Mouse (Mus musculus): ENCODE results near the gene Gm10401. TPM values are rescaled to one million over a fixed set of nuclear protein-coding genes. Genes with fewer than 3 reads are reported as not detected.
"Not testable (repeated sequence)": the region's sequence is repeated elsewhere in the genome, so short reads cannot be mapped to it uniquely, and the experiment has no call there.

Gene Gm10401
- polyA plus RNA-seq, 1 experiment: not detected

- Histone ChIP-seq H3K27me3 (ENCODE audit: control insufficient read depth, insufficient read depth, low read length) (no peaks in the 10 kb centered on the region), H3K27ac (ENCODE audit: control insufficient read depth, insufficient read depth, low read depth, low read length) (no peak overlapping the region), H3K4me3 (ENCODE audit: control insufficient read depth, low read depth, low read length) (no peak overlapping the region), H3K36me3 (ENCODE audit: control insufficient read depth, insufficient read depth, low read length) (peaks cover 6% of the 10 kb centered on the region), H3K4me1 (ENCODE audit: control insufficient read depth, insufficient read depth, low read length) (no peaks in the 10 kb centered on the region)
- TF ChIP-seq POLR2A (IDR thresholded peaks at IDR 0.05; ENCODE audit: control insufficient read depth, low read depth, low read length) (no peak), CTCF (IDR thresholded peaks at IDR 0.05; ENCODE audit: control insufficient read depth, insufficient read depth, insufficient replicate concordance, low read depth, low read length) (no peak)
These were observed 16.5 kb downstream of the Gm10401 start for GRCm38 (mm10) chr5:115081636-115082035.

GRCm38 (mm10) chr5:115076144-115076901, 21.8 kb downstream of the Gm10401 start:
- H3K27ac ChIP-seq (ENCODE audit: control insufficient read depth, insufficient read depth, low read depth, low read length): no peak overlapping the region
- H3K4me1 ChIP-seq (ENCODE audit: control insufficient read depth, insufficient read depth, low read length): no peaks in the 10 kb centered on the region
- no peak overlapping the region for H3K4me3 ChIP-seq (ENCODE audit: control insufficient read depth, low read depth, low read length)
- H3K36me3 ChIP-seq (ENCODE audit: control insufficient read depth, insufficient read depth, low read length): peaks cover 1% of the 10 kb centered on the region; the same call in 1 of the 2 replicates
- TF ChIP-seq CTCF (IDR thresholded peaks at IDR 0.05; ENCODE audit: control insufficient read depth, insufficient read depth, insufficient replicate concordance, low read depth, low read length) (no peak), POLR2A (IDR thresholded peaks at IDR 0.05; ENCODE audit: control insufficient read depth, low read depth, low read length) (no peak)
- H3K27me3 ChIP-seq (ENCODE audit: control insufficient read depth, insufficient read depth, low read length): no peaks in the 10 kb centered on the region

- Histone ChIP-seq H3K27me3 (ENCODE audit: control insufficient read depth, insufficient read depth, low read length) (no peaks in the 10 kb centered on the region), H3K27ac (ENCODE audit: control insufficient read depth, insufficient read depth, low read depth, low read length) (no peak overlapping the region), H3K36me3 (ENCODE audit: control insufficient read depth, insufficient read depth, low read length) (peaks cover 1% of the 10 kb centered on the region; the same call in 1 of the 2 replicates), H3K4me1 (ENCODE audit: control insufficient read depth, insufficient read depth, low read length) (no peaks in the 10 kb centered on the region), H3K4me3 (ENCODE audit: control insufficient read depth, low read depth, low read length) (no peak overlapping the region)
- no peak for TF ChIP-seq CTCF (IDR thresholded peaks at IDR 0.05; ENCODE audit: control insufficient read depth, insufficient read depth, insufficient replicate concordance, low read depth, low read length)
- TF ChIP-seq POLR2A (IDR thresholded peaks at IDR 0.05; ENCODE audit: control insufficient read depth, low read depth, low read length): no peak
These were observed 23.3 kb downstream of the Gm10401 start for GRCm38 (mm10) chr5:115074749-115075148.

GRCm38 (mm10) chr5:115073306-115073705, 24.8 kb downstream of the Gm10401 start:
- H3K4me1 ChIP-seq (ENCODE audit: control insufficient read depth, insufficient read depth, low read length); H3K27me3 ChIP-seq (ENCODE audit: control insufficient read depth, insufficient read depth, low read length); H3K36me3 ChIP-seq (ENCODE audit: control insufficient read depth, insufficient read depth, low read length): not testable (repeated sequence)

GRCm38 (mm10) chr5:115072143-115072542, 26.0 kb downstream of the Gm10401 start:
- Histone ChIP-seq H3K36me3 (ENCODE audit: control insufficient read depth, insufficient read depth, low read length) (peaks cover 2% of the 10 kb centered on the region), H3K27ac (ENCODE audit: control insufficient read depth, insufficient read depth, low read depth, low read length) (no peak overlapping the region), H3K27me3 (ENCODE audit: control insufficient read depth, insufficient read depth, low read length) (no peaks in the 10 kb centered on the region), H3K4me3 (ENCODE audit: control insufficient read depth, low read depth, low read length) (no peak overlapping the region), H3K4me1 (ENCODE audit: control insufficient read depth, insufficient read depth, low read length) (no peaks in the 10 kb centered on the region)
- TF ChIP-seq CTCF (IDR thresholded peaks at IDR 0.05; ENCODE audit: control insufficient read depth, insufficient read depth, insufficient replicate concordance, low read depth, low read length) (no peak), POLR2A (IDR thresholded peaks at IDR 0.05; ENCODE audit: control insufficient read depth, low read depth, low read length) (no peak)

More at GRCm38 (mm10) chr5:115073306-115073705, 24.8 kb downstream of the Gm10401 start:
- not testable (repeated sequence) for H3K27ac ChIP-seq (ENCODE audit: control insufficient read depth, insufficient read depth, low read depth, low read length); H3K4me3 ChIP-seq (ENCODE audit: control insufficient read depth, low read depth, low read length)

GRCm38 (mm10) chr5:115071096-115071901, 26.8 kb downstream of the Gm10401 start:
- Histone ChIP-seq H3K27me3 (ENCODE audit: control insufficient read depth, insufficient read depth, low read length) (no peaks in the 10 kb centered on the region), H3K27ac (ENCODE audit: control insufficient read depth, insufficient read depth, low read depth, low read length) (no peak overlapping the region), H3K4me3 (ENCODE audit: control insufficient read depth, low read depth, low read length) (no peak overlapping the region), H3K4me1 (ENCODE audit: control insufficient read depth, insufficient read depth, low read length) (no peaks in the 10 kb centered on the region; the same call in 1 of the 2 replicates), H3K36me3 (ENCODE audit: control insufficient read depth, insufficient read depth, low read length) (peaks cover 2% of the 10 kb centered on the region)
- TF ChIP-seq CTCF (IDR thresholded peaks at IDR 0.05; ENCODE audit: control insufficient read depth, insufficient read depth, insufficient replicate concordance, low read depth, low read length) (no peak), POLR2A (IDR thresholded peaks at IDR 0.05; ENCODE audit: control insufficient read depth, low read depth, low read length) (no peak)

GRCm38 (mm10) chr5:115070457-115070856, 27.6 kb downstream of the Gm10401 start:
- no peaks in the 10 kb centered on the region; the same call in 1 of the 2 replicates for H3K4me1 ChIP-seq (ENCODE audit: control insufficient read depth, insufficient read depth, low read length)
- no peak for TF ChIP-seq POLR2A (IDR thresholded peaks at IDR 0.05; ENCODE audit: control insufficient read depth, low read depth, low read length)

More at GRCm38 (mm10) chr5:115070457-115070856, 27.6 kb downstream of the Gm10401 start:
- no peaks in the 10 kb centered on the region for H3K27me3 ChIP-seq (ENCODE audit: control insufficient read depth, insufficient read depth, low read length)
- no peak overlapping the region for H3K27ac ChIP-seq (ENCODE audit: control insufficient read depth, insufficient read depth, low read depth, low read length)
- no peak overlapping the region for H3K4me3 ChIP-seq (ENCODE audit: control insufficient read depth, low read depth, low read length)
- H3K36me3 ChIP-seq (ENCODE audit: control insufficient read depth, insufficient read depth, low read length): peaks cover 3% of the 10 kb centered on the region

All from testis, adult 2 months (tissue).